8 mouse cellular contexts compared by ENCODE assay signal in the genomic region with DNA sequence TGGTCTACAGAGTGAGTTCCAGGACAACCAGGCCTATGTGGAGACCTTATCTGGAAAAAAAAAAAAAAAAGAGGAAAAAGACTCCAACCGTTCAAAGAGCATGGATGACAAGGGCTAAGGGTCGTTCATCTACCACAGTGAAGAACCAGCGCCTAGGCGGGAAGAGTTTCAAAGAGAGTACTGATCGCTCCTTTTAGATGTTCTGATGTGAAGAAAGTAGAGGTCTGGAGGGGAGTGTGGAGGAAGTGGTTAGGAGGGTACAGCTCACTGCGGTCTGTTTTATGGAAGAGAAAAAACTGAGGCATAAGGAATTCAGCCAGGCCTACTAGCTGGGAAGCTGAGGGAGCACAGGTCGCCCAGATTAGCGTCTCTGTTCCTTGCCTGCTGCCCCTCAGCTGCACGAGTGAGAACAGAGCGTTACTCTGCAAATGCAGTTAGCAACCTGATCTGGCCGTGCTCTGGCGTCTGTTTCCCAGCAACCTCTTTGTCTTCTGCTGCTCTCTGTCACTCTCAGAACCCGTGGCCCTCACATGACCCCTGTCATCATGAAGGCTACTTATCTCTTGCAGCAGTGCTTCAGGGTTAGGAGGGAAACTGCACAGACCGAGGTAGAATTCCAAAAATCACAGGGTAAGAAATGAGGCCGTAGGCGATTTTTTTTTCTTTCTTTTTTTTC. TPM values are rescaled to one million over a fixed set of nuclear protein-coding genes. Genes with fewer than 3 reads are reported as not detected.
A peak's percentile ranks its signal among the peaks of the same experiment; 100 is the strongest.
DNase-seq lines count a peak whose midpoint lies in the region; ATAC-seq and TF ChIP-seq lines count a peak whose summit lies in the region.

No protein-coding gene starts in this region.

- H3K36me3 ChIP-seq in ES-E14 (ENCODE audit: control insufficient read depth, insufficient read depth, low read length, poor library complexity, severe bottlenecking): no peaks in the 10 kb centered on the region
- H3K36me3 ChIP-seq in heart, embryonic 16.5 days (ENCODE audit: control insufficient read depth, insufficient read depth): no peaks in the 10 kb centered on the region
- H3K36me3 ChIP-seq in megakaryocyte, embryonic 14.5 days (replicated peaks; ENCODE audit: low read length): no peaks in the 10 kb centered on the region

- H3K4me3 ChIP-seq in ES-E14 (ENCODE audit: insufficient read depth in 1 of 2, low read depth in 1 of 2, low read length in 2 of 2, poor library complexity in 1 of 2, severe bottlenecking in 1 of 2): 0 out of 4 replicates have a peak overlapping the region, but pooled peaks of 1 of the 2 experiments have one; percentile 7
- peak overlapping the region; percentile 11; the same call in 1 of the 2 replicates for H3K4me3 ChIP-seq in heart, embryonic 16.5 days (ENCODE audit: low read length)
- H3K4me3 ChIP-seq in megakaryocyte, embryonic 14.5 days (replicated peaks): peak overlapping the region; percentile 82

- H3K4me1 ChIP-seq in ES-E14 (ENCODE audit: control insufficient read depth in 2 of 2, insufficient read depth in 2 of 2, low read length in 2 of 2, poor library complexity in 1 of 2): peaks cover 8 to 10% of the 10 kb centered on the region in 2 experiments; a peak in 3 of 4 replicates
- H3K4me1 ChIP-seq in heart, embryonic 16.5 days (ENCODE audit: control insufficient read depth, insufficient read depth, low read length): peaks cover 20% of the 10 kb centered on the region
- H3K4me1 ChIP-seq in megakaryocyte, embryonic 14.5 days: peaks cover 16% of the 10 kb centered on the region

- in situ Hi-C loops in ES-E14 (cut with MboI; ENCODE audit: low sequenced_read_pairs in 2 of 2, unreplicated experiment in 2 of 2): no loop called here

- no peaks in the 10 kb centered on the region for H3K27me3 ChIP-seq in heart, embryonic 16.5 days (ENCODE audit: control insufficient read depth, insufficient read depth, low read length)
- H3K27me3 ChIP-seq in megakaryocyte, embryonic 14.5 days (replicated peaks): peaks cover 34% of the 10 kb centered on the region

- TF ChIP-seq POLR2A in brain, embryonic 14.5 days (IDR thresholded peaks at IDR 0.05; ENCODE audit: borderline replicate concordance, extremely low read depth, insufficient read depth, insufficient read length, poor library complexity, severe bottlenecking): no peak

- no peaks in the 10 kb centered on the region for H3K9me3 ChIP-seq in ES-E14 (ENCODE audit: control insufficient read depth, insufficient read depth, low read depth, low read length)
- peaks cover 11% of the 10 kb centered on the region for H3K9me3 ChIP-seq in heart, embryonic 16.5 days (replicated peaks; ENCODE audit: control insufficient read depth, low read length)
- H3K9me3 ChIP-seq in megakaryocyte, embryonic 14.5 days: peaks cover 27% of the 10 kb centered on the region

- peak; percentile 89 for ATAC-seq in heart, embryonic 16.5 days (replicated peaks; ENCODE audit: extremely low read depth, insufficient read depth, low FRiP score)

- no peak overlapping the region for H3K9ac ChIP-seq in ES-E14 (ENCODE audit: insufficient read depth, low read depth, low read length, poor library complexity, severe bottlenecking)
- peak overlapping the region; percentile 1; the same call in 1 of the 2 replicates for H3K9ac ChIP-seq in heart, embryonic 16.5 days (ENCODE audit: low read length)

- 12% methylated on average over 16 of the region's 16 CpGs for WGBS in heart, embryonic 16.5 days

- peak overlapping the region; percentile 49 for H3K4me2 ChIP-seq in heart, embryonic 16.5 days (ENCODE audit: low read depth, low read length)

- DNase-seq in ES-E14 (ENCODE audit: low read depth, low spot score): no peak
- peak; percentile 70 for DNase-seq in brain, embryonic 14.5 days (ENCODE audit: low read depth)
- DNase-seq in left cerebral cortex, postnatal 4 days: no peak
- DNase-seq in urinary bladder, postnatal 36 days (ENCODE audit: low spot score in 2 of 2): no peak
- no peak for DNase-seq in left cerebral cortex, adult 18-20 months (ENCODE audit: low spot score in 2 of 2)
- DNase-seq in gastrocnemius, adult 18-20 months (ENCODE audit: low spot score): no peak

- intact Hi-C loops in left cerebral cortex, postnatal 4 days (cut with DNase I): loop anchor here (10.0 kb wide), 1 partner anchor 57 kb away; no protein-coding TSS in a partner anchor

- no peak for TF ChIP-seq CTCF in brain, embryonic 14.5 days (IDR thresholded peaks at IDR 0.05; ENCODE audit: borderline replicate concordance, extremely low read depth, insufficient read depth, insufficient read length)

- H3K27ac ChIP-seq in ES-E14 (ENCODE audit: insufficient read depth, low read depth, low read length, poor library complexity, severe bottlenecking): no peak overlapping the region; the same call in 1 of the 2 replicates
- H3K27ac ChIP-seq in heart, embryonic 16.5 days (ENCODE audit: low read length): peak overlapping the region; percentile 63

TF ChIP-seq in ES-E14, 5 proteins besides CTCF, POLR2A, EP300 and RAD21:
- TF ChIP-seq ZNF384 (IDR thresholded peaks at IDR 0.05; ENCODE audit: low read depth, low read length) (0 out of 2 replicates have a peak, but pooled peaks have one; percentile 4), CHD2 (IDR thresholded peaks at IDR 0.05; ENCODE audit: low read depth, low read length) (no peak), HCFC1 (IDR thresholded peaks at IDR 0.05; ENCODE audit: borderline replicate concordance, insufficient read depth, low read length) (no peak), MAFK (IDR thresholded peaks at IDR 0.05; ENCODE audit: insufficient read depth, low read depth, low read length) (no peak)

RNA-seq across cellular contexts. Expression of a gene that starts 42.7 kb away (rescaled TPM):
- 51.3 and 86.7 TPM in 2 replicates for total RNA-seq in ES-E14 (2012; rRNA removed)
- polyA plus RNA-seq in brain, embryonic 14.5 days (2012; rRNA removed): 82.8 and 88.5 TPM in 2 replicates
- polyA plus RNA-seq in heart, embryonic 16.5 days (2015; fragmentation: Nextera tagmentation; extraction: Ambion mirVana): 85.9 and 111 TPM in 2 replicates
- 16.4 and 53.1 TPM in 2 replicates for polyA plus RNA-seq in megakaryocyte, embryonic 14.5 days (2012; ENCODE audit: insufficient read depth, low replicate concordance)
- total RNA-seq in left cerebral cortex, postnatal 4 days (2021): 10 to 100 TPM; 46.2 to 46.6 TPM
- total RNA-seq in left cerebral cortex, adult 18-20 months (2021): 10 to 100 TPM; 64.7 to 68.9 TPM
- total RNA-seq in gastrocnemius, adult 18-20 months (2021): 10 to 100 TPM; 43.1 to 44.7 TPM
